Mouse (Mus musculus): ENCODE measurements around the gene Cdh23. TPM values are rescaled to one million over a fixed set of nuclear protein-coding genes. Genes with fewer than 3 reads are reported as not detected.
A peak's percentile ranks its signal among the peaks of the same experiment; 100 is the strongest.

Cdh23 gene
- polyA plus RNA-seq, 1 experiment = not detected

- Histone ChIP-seq H3K27ac (ENCODE audit: insufficient read depth, low read depth, low read length) (no peak overlapping the region), H3K4me1 (ENCODE audit: control insufficient read depth, insufficient read depth, low read length) (no peaks in the 10 kb centered on the region), H3K4me3 (ENCODE audit: insufficient read depth, low read length) (no peak overlapping the region)
- TF ChIP-seq CTCF (IDR thresholded peaks at IDR 0.05; ENCODE audit: low read depth, low read length) (peak; percentile 72), POLR2A (IDR thresholded peaks at IDR 0.05; ENCODE audit: borderline replicate concordance, low read depth, low read length) (no peak)
Measured at GRCm38 (mm10) chr10:60304854-60305628, 391.2 kb downstream of the Cdh23 start.

GRCm38 (mm10) chr10:60303419-60303818, 392.9 kb downstream of the Cdh23 start:
- no peak overlapping the region for H3K27ac ChIP-seq (ENCODE audit: insufficient read depth, low read depth, low read length)
- TF ChIP-seq POLR2A (IDR thresholded peaks at IDR 0.05; ENCODE audit: borderline replicate concordance, low read depth, low read length) (no peak), CTCF (IDR thresholded peaks at IDR 0.05; ENCODE audit: low read depth, low read length) (no peak)
- no peaks in the 10 kb centered on the region for H3K4me1 ChIP-seq (ENCODE audit: control insufficient read depth, insufficient read depth, low read length)
- H3K4me3 ChIP-seq (ENCODE audit: insufficient read depth, low read length) = no peak overlapping the region

- Histone ChIP-seq H3K4me3 (ENCODE audit: insufficient read depth, low read length) (no peak overlapping the region), H3K27ac (ENCODE audit: insufficient read depth, low read depth, low read length) (no peak overlapping the region), H3K4me1 (ENCODE audit: control insufficient read depth, insufficient read depth, low read length) (no peaks in the 10 kb centered on the region)
- TF ChIP-seq CTCF (IDR thresholded peaks at IDR 0.05; ENCODE audit: low read depth, low read length) (no peak), POLR2A (IDR thresholded peaks at IDR 0.05; ENCODE audit: borderline replicate concordance, low read depth, low read length) (no peak)
Measured at GRCm38 (mm10) chr10:60299636-60300035, 396.7 kb downstream of the Cdh23 start.

GRCm38 (mm10) chr10:60296027-60296426, 400.3 kb downstream of the Cdh23 start:
- H3K27ac ChIP-seq (ENCODE audit: insufficient read depth, low read depth, low read length) = no peak overlapping the region; the same call in 1 of the 2 replicates
- TF ChIP-seq CTCF (IDR thresholded peaks at IDR 0.05; ENCODE audit: low read depth, low read length) (no peak), POLR2A (IDR thresholded peaks at IDR 0.05; ENCODE audit: borderline replicate concordance, low read depth, low read length) (no peak)
- peaks cover 3% of the 10 kb centered on the region; the same call in 1 of the 2 replicates for H3K4me1 ChIP-seq (ENCODE audit: control insufficient read depth, insufficient read depth, low read length)
- H3K4me3 ChIP-seq (ENCODE audit: insufficient read depth, low read length) = no peak overlapping the region

- Histone ChIP-seq H3K27ac (ENCODE audit: insufficient read depth, low read depth, low read length) (no peak overlapping the region), H3K4me1 (ENCODE audit: control insufficient read depth, insufficient read depth, low read length) (peaks cover 6% of the 10 kb centered on the region), H3K4me3 (ENCODE audit: insufficient read depth, low read length) (no peak overlapping the region)
- TF ChIP-seq CTCF (IDR thresholded peaks at IDR 0.05; ENCODE audit: low read depth, low read length) = no peak
Measured at GRCm38 (mm10) chr10:60295356-60295755, 400.9 kb downstream of the Cdh23 start.

GRCm38 (mm10) chr10:60294621-60295020, 401.7 kb downstream of the Cdh23 start:
- H3K27ac ChIP-seq (ENCODE audit: insufficient read depth, low read depth, low read length) = no peak overlapping the region
- TF ChIP-seq POLR2A (IDR thresholded peaks at IDR 0.05; ENCODE audit: borderline replicate concordance, low read depth, low read length) (no peak), CTCF (IDR thresholded peaks at IDR 0.05; ENCODE audit: low read depth, low read length) (no peak)
- H3K4me1 ChIP-seq (ENCODE audit: control insufficient read depth, insufficient read depth, low read length) = peaks cover 13% of the 10 kb centered on the region
- no peak overlapping the region for H3K4me3 ChIP-seq (ENCODE audit: insufficient read depth, low read length)

- TF ChIP-seq CTCF (IDR thresholded peaks at IDR 0.05; ENCODE audit: low read depth, low read length) (no peak), POLR2A (IDR thresholded peaks at IDR 0.05; ENCODE audit: borderline replicate concordance, low read depth, low read length) (no peak)
- peaks cover 34% of the 10 kb centered on the region for H3K4me1 ChIP-seq (ENCODE audit: control insufficient read depth, insufficient read depth, low read length)
- H3K27ac ChIP-seq (ENCODE audit: insufficient read depth, low read depth, low read length) = no peak overlapping the region
Measured at GRCm38 (mm10) chr10:60292209-60292608, 404.1 kb downstream of the Cdh23 start.

GRCm38 (mm10) chr10:60290739-60291110, 405.6 kb downstream of the Cdh23 start:
- H3K4me3 ChIP-seq (ENCODE audit: insufficient read depth, low read length) = no peak overlapping the region
- H3K4me1 ChIP-seq (ENCODE audit: control insufficient read depth, insufficient read depth, low read length) = peaks cover 45% of the 10 kb centered on the region
- H3K27ac ChIP-seq (ENCODE audit: insufficient read depth, low read depth, low read length) = peak overlapping the region; percentile 26

More at GRCm38 (mm10) chr10:60292209-60292608, 404.1 kb downstream of the Cdh23 start:
- H3K4me3 ChIP-seq (ENCODE audit: insufficient read depth, low read length) = no peak overlapping the region

GRCm38 (mm10) chr10:60290026-60290738, 406.1 kb downstream of the Cdh23 start:
- no peak for TF ChIP-seq POLR2A (IDR thresholded peaks at IDR 0.05; ENCODE audit: borderline replicate concordance, low read depth, low read length)
- no peak for TF ChIP-seq CTCF (IDR thresholded peaks at IDR 0.05; ENCODE audit: low read depth, low read length)
- Histone ChIP-seq H3K27ac (ENCODE audit: insufficient read depth, low read depth, low read length) (peak overlapping the region; percentile 26), H3K4me3 (ENCODE audit: insufficient read depth, low read length) (no peak overlapping the region), H3K4me1 (ENCODE audit: control insufficient read depth, insufficient read depth, low read length) (peaks cover 51% of the 10 kb centered on the region)

More at GRCm38 (mm10) chr10:60290739-60291110, 405.6 kb downstream of the Cdh23 start:
- TF ChIP-seq CTCF (IDR thresholded peaks at IDR 0.05; ENCODE audit: low read depth, low read length) (no peak), POLR2A (IDR thresholded peaks at IDR 0.05; ENCODE audit: borderline replicate concordance, low read depth, low read length) (no peak)

GRCm38 (mm10) chr10:60289216-60289615, 407.1 kb downstream of the Cdh23 start:
- TF ChIP-seq CTCF (IDR thresholded peaks at IDR 0.05; ENCODE audit: low read depth, low read length) (no peak), POLR2A (IDR thresholded peaks at IDR 0.05; ENCODE audit: borderline replicate concordance, low read depth, low read length) (no peak)
- Histone ChIP-seq H3K4me3 (ENCODE audit: insufficient read depth, low read length) (peak overlapping the region; percentile 13), H3K27ac (ENCODE audit: insufficient read depth, low read depth, low read length) (peak overlapping the region; percentile 35), H3K4me1 (ENCODE audit: control insufficient read depth, insufficient read depth, low read length) (peaks cover 56% of the 10 kb centered on the region)

Data from bone marrow macrophage, adult 2 months (primary cell).